ENCODE assay signal across 15 mouse cellular contexts in genomic region chr19:40726148-40726547, GRCm38 (mm10). TPM values are rescaled to one million over a fixed set of nuclear protein-coding genes. Genes with fewer than 3 reads are reported as not detected.
DNase-seq lines count a peak whose midpoint lies in the region; ATAC-seq and TF ChIP-seq lines count a peak whose summit lies in the region.
"Had no signal": no experiment of that assay in that cellular context is flagged by ENCODE, and none has a peak within 500 bp of the region (broad histone marks: within the 10 kb centered on the region; RNA-seq: fewer than 3 reads in every experiment).

No protein-coding gene starts in this region.

- H3K27me3 ChIP-seq in forebrain, embryonic 11.5 days (ENCODE audit: control insufficient read depth, insufficient read depth, low read length): no peaks in the 10 kb centered on the region
- H3K27me3 ChIP-seq in forebrain, embryonic 16.5 days (replicated peaks; ENCODE audit: control insufficient read depth, insufficient read depth, low read length): no peaks in the 10 kb centered on the region
- no peaks in the 10 kb centered on the region for H3K27me3 ChIP-seq in lung, embryonic 16.5 days (ENCODE audit: control insufficient read depth, insufficient read depth, low read depth, low read length)
- H3K27me3 ChIP-seq in small intestine, adult 2 months (ENCODE audit: control insufficient read depth, insufficient read depth, low read length): no peaks in the 10 kb centered on the region

- 86% methylated on average over 4 of the region's 4 CpGs for WGBS in forebrain, embryonic 11.5 days
- 87% methylated on average over 4 of the region's 4 CpGs for WGBS in forebrain, embryonic 16.5 days
- WGBS in lung, embryonic 16.5 days: 39% methylated on average over 4 of the region's 4 CpGs
- 60% methylated on average over 4 of the region's 4 CpGs for WGBS in small intestine, adult 2 months

- no peaks in the 10 kb centered on the region for H3K4me1 ChIP-seq in forebrain, embryonic 11.5 days (replicated peaks; ENCODE audit: control insufficient read depth, insufficient read depth, low read length)
- peaks cover 9% of the 10 kb centered on the region; the same call in 1 of the 2 replicates for H3K4me1 ChIP-seq in forebrain, embryonic 16.5 days (replicated peaks; ENCODE audit: control insufficient read depth, insufficient read depth, low read length)
- peaks cover 9% of the 10 kb centered on the region for H3K4me1 ChIP-seq in lung, embryonic 16.5 days (replicated peaks; ENCODE audit: control insufficient read depth, insufficient read depth, low read length)
- H3K4me1 ChIP-seq in small intestine, adult 2 months (ENCODE audit: control insufficient read depth, insufficient read depth, insufficient read length, low read length): no peaks in the 10 kb centered on the region

- no peak overlapping the region for H3K27ac ChIP-seq in forebrain, embryonic 11.5 days (ENCODE audit: low read depth, low read length)
- H3K27ac ChIP-seq in forebrain, embryonic 16.5 days (ENCODE audit: low read length): no peak overlapping the region
- peak overlapping the region; percentile 33; the same call in 1 of the 2 replicates for H3K27ac ChIP-seq in lung, embryonic 16.5 days (ENCODE audit: low read length)
- H3K27ac ChIP-seq in small intestine, adult 2 months (ENCODE audit: insufficient read depth, low read depth, low read length): 0 out of 2 replicates have a peak overlapping the region, but pooled peaks have one; percentile 12
- H3K27ac ChIP-seq: forebrain, embryonic 10.5 days had no signal

- intact Hi-C loops in heart, postnatal 10 days (cut with DNase I): no loop called here

- no peak for ATAC-seq in forebrain, embryonic 11.5 days (replicated peaks; ENCODE audit: low FRiP score)
- no peak for ATAC-seq in forebrain, embryonic 16.5 days
- peak; percentile 59; the same call in 1 of the 2 replicates for ATAC-seq in lung, embryonic 16.5 days (ENCODE audit: low read depth)
- ATAC-seq: liver, postnatal 0 days had no signal

- no peaks in the 10 kb centered on the region for H3K9me3 ChIP-seq in forebrain, embryonic 11.5 days (ENCODE audit: control insufficient read depth, low read length)
- H3K9me3 ChIP-seq in forebrain, embryonic 16.5 days (ENCODE audit: control insufficient read depth, low read length): no peaks in the 10 kb centered on the region
- H3K9me3 ChIP-seq in lung, embryonic 16.5 days (ENCODE audit: control insufficient read depth, low read length): no peaks in the 10 kb centered on the region
- H3K9me3 ChIP-seq: forebrain, embryonic 10.5 days had no signal

- H3K4me3 ChIP-seq in forebrain, embryonic 11.5 days (ENCODE audit: low read depth, low read length): no peak overlapping the region
- no peak overlapping the region for H3K4me3 ChIP-seq in forebrain, embryonic 16.5 days (replicated peaks; ENCODE audit: low read length)
- no peak overlapping the region for H3K4me3 ChIP-seq in lung, embryonic 16.5 days (ENCODE audit: low read length)
- no peak overlapping the region for H3K4me3 ChIP-seq in small intestine, adult 2 months (ENCODE audit: low read depth, low read length)
- H3K4me3 ChIP-seq: forebrain, embryonic 10.5 days had no signal

- TF ChIP-seq POLR2A in small intestine, adult 2 months (IDR thresholded peaks at IDR 0.05; ENCODE audit: low read depth, low read length): no peak

- H3K4me2 ChIP-seq in forebrain, embryonic 11.5 days (ENCODE audit: low read depth, low read length, severe bottlenecking): no peak overlapping the region
- no peak overlapping the region for H3K4me2 ChIP-seq in forebrain, embryonic 16.5 days (ENCODE audit: low read length)
- no peak overlapping the region for H3K4me2 ChIP-seq in lung, embryonic 16.5 days (ENCODE audit: low read depth, low read length)

- no peaks in the 10 kb centered on the region for H3K36me3 ChIP-seq in forebrain, embryonic 11.5 days (ENCODE audit: control insufficient read depth, insufficient read depth, low read length)
- H3K36me3 ChIP-seq in forebrain, embryonic 16.5 days (ENCODE audit: control insufficient read depth, insufficient read depth): no peaks in the 10 kb centered on the region
- no peaks in the 10 kb centered on the region for H3K36me3 ChIP-seq in lung, embryonic 16.5 days (ENCODE audit: control insufficient read depth, insufficient read depth, low read length)
- no peaks in the 10 kb centered on the region for H3K36me3 ChIP-seq in small intestine, adult 2 months (ENCODE audit: control insufficient read depth, insufficient read depth, low read length)
- H3K36me3 ChIP-seq: forebrain, embryonic 10.5 days had no signal

- no peak for TF ChIP-seq CTCF in small intestine, adult 2 months (IDR thresholded peaks at IDR 0.05; ENCODE audit: extremely low read depth, insufficient read length, insufficient replicate concordance, low read depth, low read length)

- peak; percentile 38 for DNase-seq in forebrain, embryonic 11.5 days (ENCODE audit: low spot score)
- no peak for DNase-seq in lung, adult 18-20 months
- DNase-seq in heart, postnatal 10 days: peak; percentile 57
- no peak for DNase-seq in adrenal gland, postnatal 10 days
- no peak for DNase-seq in liver
- DNase-seq: cerebellum, adult 18-20 months; embryo, embryonic 11 days; liver, postnatal 0 days; midbrain, embryonic 14.5 days; right cerebral cortex, postnatal 25 days had no signal

- no peak overlapping the region for H3K9ac ChIP-seq in forebrain, embryonic 11.5 days (ENCODE audit: low read length)
- H3K9ac ChIP-seq in forebrain, embryonic 16.5 days (replicated peaks; ENCODE audit: low read depth, low read length): no peak overlapping the region
- H3K9ac ChIP-seq in lung, embryonic 16.5 days (ENCODE audit: low read length): no peak overlapping the region
- H3K9ac ChIP-seq: liver, postnatal 0 days had no signal

RNA-seq across cellular contexts. Expression of gene Cc2d2b, which starts 22.4 kb away (rescaled TPM):
- polyA plus RNA-seq in forebrain, embryonic 11.5 days (2014; fragmentation: Nextera tagmentation; extraction: Ambion mirVana): 0.11 and 0.12 TPM in 2 replicates
- 0.20 and 0.60 TPM in 2 replicates for polyA plus RNA-seq in forebrain, embryonic 16.5 days (2015; fragmentation: Nextera tagmentation; extraction: Ambion mirVana)
- polyA plus RNA-seq in lung, embryonic 16.5 days (2015; fragmentation: Nextera tagmentation; extraction: Ambion mirVana): 0.28 TPM in 1 of 2 replicates, not detected in the other
- not detected for total RNA-seq in heart, postnatal 10 days (2021)
- not detected in 2 replicates for polyA plus RNA-seq in small intestine, adult 2 months (2012; rRNA removed)
- under 1 TPM in 1 of 2 experiments, not detected in 1; 0.15 TPM for total RNA-seq in adrenal gland, postnatal 10 days (2021)
- polyA plus RNA-seq: neural tube, embryonic 11.5 days had no signal

Comparison
In these comparisons a context has a peak if more than half of its experiments do, and no peak if none do; other contexts are left out.
1. DNase-seq: peak in forebrain, embryonic 11.5 days (single experiment) and heart, postnatal 10 days (2 of 2); none in lung, adult 18-20 months (0 of 2), adrenal gland, postnatal 10 days (single experiment) and liver (single experiment).
2. H3K27ac ChIP-seq: peak in lung, embryonic 16.5 days (single experiment) and small intestine, adult 2 months (single experiment); none in forebrain, embryonic 11.5 days (single experiment) and forebrain, embryonic 16.5 days (single experiment).